Mouse (Mus musculus): Measurements from ENCODE around the gene C1qtnf1. TPM values are rescaled to one million over a fixed set of nuclear protein-coding genes. Genes with fewer than 3 reads are reported as not detected.

Gene C1qtnf1
- polyA plus RNA-seq, 1 experiment from 2014 or later: 6.3 TPM

DNA sequence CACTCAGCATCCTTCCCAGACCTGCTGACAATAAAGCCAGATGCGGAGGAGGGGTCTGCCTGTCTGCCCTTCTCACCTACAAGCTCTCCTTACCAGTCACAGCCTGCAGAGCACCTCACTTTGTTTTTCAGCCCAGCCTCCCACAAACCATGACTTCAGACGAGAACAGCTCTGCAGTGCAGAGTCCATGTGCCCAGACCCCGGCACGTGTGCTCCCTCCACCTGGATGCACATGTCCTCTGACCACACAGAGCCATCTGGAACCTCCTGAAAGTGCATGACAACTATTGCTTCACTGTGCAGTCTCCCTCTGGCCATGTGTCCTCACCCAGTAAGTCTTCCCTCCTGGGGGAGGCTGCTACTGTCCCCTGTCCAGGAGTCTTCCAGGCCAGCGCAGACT, 13.7 kb upstream of the C1qtnf1 start:
- Histone ChIP-seq H3K4me3 (replicated peaks) (no peak overlapping the region), H3K9ac (no peak overlapping the region), H3K36me3 (peaks cover 27% of the 10 kb centered on the region), H3K4me1 (replicated peaks) (peaks cover 43% of the 10 kb centered on the region), H3K9me3 (no peaks in the 10 kb centered on the region), H3K27ac (no peak overlapping the region), H3K4me2 (replicated peaks) (no peak overlapping the region), H3K27me3 (replicated peaks) (no peaks in the 10 kb centered on the region)
- ATAC-seq: no peak
- 86% methylated on average over 5 of the region's 5 CpGs for WGBS

- Histone ChIP-seq H3K9ac (no peak overlapping the region), H3K27ac (peak overlapping the region; percentile 72; the same call in 1 of the 2 replicates), H3K4me3 (replicated peaks) (0 out of 2 replicates have a peak overlapping the region, but pooled peaks have one; percentile 2), H3K27me3 (replicated peaks) (no peaks in the 10 kb centered on the region), H3K4me1 (replicated peaks) (peaks cover 41% of the 10 kb centered on the region), H3K36me3 (peaks cover 27% of the 10 kb centered on the region), H3K9me3 (no peaks in the 10 kb centered on the region), H3K4me2 (replicated peaks) (peak overlapping the region; percentile 65)
- WGBS: 79% methylated on average over 6 of the region's 6 CpGs
- no peak for ATAC-seq
These were observed 12.4 kb upstream of the C1qtnf1 start for GRCm38 (mm10) chr11:118415630-118416029.

DNA sequence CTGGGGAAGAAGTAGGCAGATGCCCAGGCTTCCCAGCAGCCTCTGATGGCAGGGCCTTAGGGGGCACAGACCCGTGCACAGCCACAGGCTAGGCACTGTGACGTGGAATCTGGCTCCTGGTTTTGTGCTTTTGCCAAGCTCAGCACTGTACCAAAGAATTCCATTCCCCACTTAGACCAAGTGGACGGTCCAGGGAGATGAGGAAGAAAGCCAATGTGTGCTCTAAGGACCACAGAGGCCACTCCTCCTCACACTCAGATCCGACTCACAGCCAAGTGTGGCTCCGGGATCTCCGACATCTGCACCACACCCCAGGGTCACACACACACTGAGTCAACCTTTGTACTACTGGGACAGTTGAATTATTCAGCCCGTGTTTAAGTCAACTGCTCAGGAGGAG, 12.0 kb upstream of the C1qtnf1 start:
- ATAC-seq: peak; percentile 37
- Histone ChIP-seq H3K4me3 (replicated peaks) (0 out of 2 replicates have a peak overlapping the region, but pooled peaks have one; percentile 2), H3K27me3 (replicated peaks) (no peaks in the 10 kb centered on the region), H3K9me3 (no peaks in the 10 kb centered on the region), H3K9ac (no peak overlapping the region), H3K4me2 (replicated peaks) (peak overlapping the region; percentile 65), H3K36me3 (peaks cover 24% of the 10 kb centered on the region), H3K4me1 (replicated peaks) (peaks cover 38% of the 10 kb centered on the region), H3K27ac (peak overlapping the region; percentile 72)
- WGBS: 67% methylated on average over 7 of the region's 7 CpGs

- Histone ChIP-seq H3K4me2 (replicated peaks) (peak overlapping the region; percentile 65), H3K9me3 (no peaks in the 10 kb centered on the region), H3K4me1 (replicated peaks) (peaks cover 31% of the 10 kb centered on the region), H3K36me3 (peaks cover 15% of the 10 kb centered on the region; the same call in 1 of the 2 replicates), H3K27me3 (replicated peaks) (no peaks in the 10 kb centered on the region), H3K4me3 (replicated peaks) (peak overlapping the region; percentile 90), H3K9ac (peak overlapping the region; percentile 98; the same call in 1 of the 2 replicates), H3K27ac (no peak overlapping the region; the same call in 1 of the 2 replicates)
- WGBS: 92% methylated on average over 9 of the region's 9 CpGs
- no peak for ATAC-seq
These were observed 10.5 kb upstream of the C1qtnf1 start for GRCm38 (mm10) chr11:118417496-118417895.

DNA sequence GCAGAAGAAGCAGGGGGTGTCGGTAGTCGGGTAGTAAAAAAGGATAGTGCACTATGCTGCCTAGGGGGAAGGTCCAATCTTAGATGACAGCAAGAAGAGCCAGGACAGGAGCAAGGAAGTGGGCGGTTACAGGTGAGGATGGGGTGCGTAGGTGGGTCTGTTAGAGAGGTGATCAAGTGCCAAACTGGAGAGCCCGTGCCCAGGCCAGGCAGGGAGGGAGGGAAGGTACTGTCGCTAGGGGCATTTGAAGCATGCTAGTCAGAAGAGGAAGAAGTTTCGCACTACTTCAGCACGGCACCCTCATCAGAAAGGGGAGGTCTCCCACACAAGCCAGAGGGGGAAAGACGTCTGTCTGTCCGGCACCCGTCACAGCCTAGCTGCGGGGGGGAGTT, 9.6 kb upstream of the C1qtnf1 start:
- Histone ChIP-seq H3K4me2 (replicated peaks) (peak overlapping the region; percentile 65), H3K9ac (peak overlapping the region; percentile 98), H3K4me1 (replicated peaks) (peaks cover 27% of the 10 kb centered on the region), H3K4me3 (replicated peaks) (peak overlapping the region; percentile 90), H3K27me3 (replicated peaks) (no peaks in the 10 kb centered on the region), H3K9me3 (no peaks in the 10 kb centered on the region), H3K36me3 (peaks cover 15% of the 10 kb centered on the region; the same call in 1 of the 2 replicates), H3K27ac (peak overlapping the region; percentile 83)
- WGBS: 4% methylated on average over 12 of the region's 12 CpGs
- ATAC-seq: peak; percentile 26

- Histone ChIP-seq H3K27ac (peak within 1 kb of the TSS; percentile 83), H3K4me1 (replicated peaks) (peaks cover 32% of the 10 kb centered on the region), H3K9me3 (no peaks in the 10 kb centered on the region), H3K36me3 (peaks cover 15% of the 10 kb centered on the region; the same call in 1 of the 2 replicates), H3K9ac (peak within 1 kb of the TSS; percentile 98), H3K4me2 (replicated peaks) (peak within 1 kb of the TSS; percentile 82), H3K27me3 (replicated peaks) (no peaks in the 10 kb centered on the region), H3K4me3 (replicated peaks) (peak within 1 kb of the TSS; percentile 90)
- peak; percentile 92 for ATAC-seq
- WGBS: under 1% methylated on average over 50 of the region's 50 CpGs
These were observed 9.0 kb upstream of the C1qtnf1 start, which contains the start of gene Cant1 for GRCm38 (mm10) chr11:118418834-118419504. Cant1 (minus strand) TSS chr11:118419086.

DNA sequence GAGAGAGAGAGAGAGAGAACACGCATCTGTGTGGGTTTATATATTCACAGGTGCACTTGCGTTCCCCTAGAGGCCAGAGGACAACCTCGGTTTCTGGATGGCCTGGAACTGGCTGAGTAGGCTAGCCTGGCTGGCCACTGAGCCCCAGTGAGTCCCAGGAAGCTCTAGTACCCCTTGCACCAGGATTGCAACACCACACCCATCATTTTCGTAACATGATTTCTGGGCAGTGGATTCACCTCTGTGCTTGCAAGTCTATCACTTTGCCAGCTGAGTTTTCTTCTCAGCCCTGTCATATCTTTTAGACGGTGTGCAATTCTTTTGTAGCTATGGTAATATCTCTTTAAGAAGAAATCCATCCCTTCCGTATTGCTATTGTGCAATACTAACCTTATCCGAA, 7.7 kb upstream of the C1qtnf1 start:
- Histone ChIP-seq H3K4me2 (replicated peaks) (no peak overlapping the region), H3K4me3 (replicated peaks) (no peak overlapping the region), H3K9ac (no peak overlapping the region), H3K4me1 (replicated peaks) (peaks cover 31% of the 10 kb centered on the region), H3K27ac (no peak overlapping the region), H3K36me3 (peaks cover 4% of the 10 kb centered on the region; the same call in 1 of the 2 replicates), H3K9me3 (no peaks in the 10 kb centered on the region), H3K27me3 (replicated peaks) (no peaks in the 10 kb centered on the region)
- WGBS: 73% methylated on average over 7 of the region's 7 CpGs
- ATAC-seq: no peak

DNA sequence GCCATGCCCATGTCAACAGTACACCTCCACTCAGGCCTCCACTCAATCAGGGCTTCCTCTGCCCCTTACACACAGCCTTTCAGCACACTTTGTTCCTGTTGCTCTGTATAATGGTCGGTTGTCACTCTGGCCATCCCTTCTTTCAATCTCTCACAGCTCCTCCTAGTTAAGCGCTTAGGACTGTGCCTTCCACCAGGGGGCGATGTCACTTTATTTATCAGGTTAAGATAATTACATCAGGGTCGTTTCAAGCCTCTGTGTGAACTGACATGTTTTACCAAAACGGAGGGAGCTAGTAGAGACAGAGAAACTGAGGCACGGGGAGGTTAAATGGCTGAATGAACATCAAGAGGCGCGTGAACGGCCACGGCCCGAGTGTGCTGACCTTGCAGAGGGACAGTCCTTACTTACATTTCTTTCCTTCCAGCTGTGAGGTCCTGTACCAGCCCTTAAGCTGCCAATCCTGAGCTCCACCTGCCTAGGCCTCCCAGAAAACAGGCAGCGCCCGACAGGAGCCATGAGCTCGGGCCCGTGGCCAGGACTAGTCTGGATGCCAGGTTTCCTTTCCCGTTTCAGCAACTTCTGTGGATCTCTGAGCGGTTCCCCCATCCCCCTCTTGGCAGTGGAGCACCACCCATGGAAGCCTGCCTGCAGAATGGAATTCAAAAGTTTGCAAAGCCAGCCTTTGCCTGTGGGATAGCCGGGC, 4.6 kb upstream of the C1qtnf1 start:
- 4% methylated on average over 18 of the region's 18 CpGs for WGBS
- no peaks in the 10 kb centered on the region for H3K27me3 ChIP-seq (replicated peaks)
- ATAC-seq: no peak
- H3K9ac ChIP-seq: peak overlapping the region; percentile 26; the same call in 1 of the 2 replicates
- H3K9me3 ChIP-seq: no peaks in the 10 kb centered on the region
- H3K36me3 ChIP-seq: no peaks in the 10 kb centered on the region
- no peak overlapping the region for H3K4me3 ChIP-seq (replicated peaks)
- peak overlapping the region; percentile 29 for H3K27ac ChIP-seq
- H3K4me2 ChIP-seq (replicated peaks): peak overlapping the region; percentile 51
- peaks cover 17% of the 10 kb centered on the region for H3K4me1 ChIP-seq (replicated peaks)

DNA sequence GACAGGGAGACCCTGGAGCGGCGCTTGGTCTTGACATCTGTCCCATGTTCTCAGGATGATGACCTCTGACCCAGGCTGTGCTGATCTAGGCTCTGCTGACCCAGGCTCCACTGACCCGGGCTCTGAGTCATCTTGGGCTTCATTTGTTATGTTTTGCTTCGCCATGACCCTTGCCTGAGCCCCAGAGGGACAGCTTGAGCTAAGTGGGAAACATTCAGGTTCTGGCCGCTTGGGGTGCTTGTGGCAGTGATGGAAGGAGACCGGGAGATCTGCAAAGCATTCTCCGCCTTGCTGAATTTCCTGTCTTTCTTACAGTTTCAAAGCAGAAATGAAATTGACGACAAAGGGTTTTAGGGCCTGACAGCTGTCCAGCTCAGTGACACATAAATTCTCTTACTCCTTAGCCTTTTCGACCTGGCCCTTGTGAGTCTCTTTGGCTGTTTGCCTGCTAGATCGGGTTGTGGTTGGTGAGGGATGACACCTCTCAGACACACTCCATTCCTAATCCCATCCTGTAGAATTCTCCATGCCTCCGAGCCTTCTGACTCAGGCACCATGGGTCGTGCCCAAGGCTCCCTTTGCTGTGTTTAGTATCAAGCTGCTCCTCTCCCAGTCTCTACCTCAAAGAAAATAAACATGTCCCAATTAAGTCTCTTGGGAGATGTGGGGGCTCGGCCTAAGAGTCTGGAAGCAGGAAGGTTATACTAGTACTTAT, 3.2 kb upstream of the C1qtnf1 start:
- 52% methylated on average over 13 of the region's 13 CpGs for WGBS
- H3K27ac ChIP-seq: 0 out of 2 replicates have a peak overlapping the region, but pooled peaks have one; percentile 4

DNA sequence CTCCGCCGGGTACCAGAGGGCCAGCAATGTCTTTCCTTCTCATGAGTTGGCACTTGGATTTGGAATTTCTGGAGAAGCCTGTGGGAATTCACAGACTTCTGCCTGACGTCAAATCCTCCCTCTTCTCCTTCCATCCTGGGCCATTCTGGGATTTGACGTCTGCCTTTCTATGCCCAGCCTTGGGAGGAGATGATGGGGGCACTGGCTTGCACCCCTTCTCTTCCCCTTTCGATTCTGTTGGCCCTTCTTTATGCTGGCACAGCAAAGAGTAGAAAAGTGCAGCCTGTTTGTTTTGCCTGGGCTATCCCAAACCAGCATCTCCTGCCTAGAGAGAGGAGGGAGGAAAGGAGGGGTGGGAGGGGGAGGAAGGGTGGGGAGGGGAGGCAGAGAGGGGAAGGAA, 1.2 kb upstream of the C1qtnf1 start:
- WGBS: 69% methylated on average over 5 of the region's 5 CpGs
- no peaks in the 10 kb centered on the region for H3K9me3 ChIP-seq
- no peak overlapping the region for H3K9ac ChIP-seq
- no peak overlapping the region for H3K27ac ChIP-seq
- H3K4me3 ChIP-seq (replicated peaks): no peak overlapping the region
- no peak for ATAC-seq
- H3K4me1 ChIP-seq (replicated peaks): peaks cover 38% of the 10 kb centered on the region
- H3K4me2 ChIP-seq (replicated peaks): no peak overlapping the region
- no peaks in the 10 kb centered on the region for H3K27me3 ChIP-seq (replicated peaks)
- no peaks in the 10 kb centered on the region for H3K36me3 ChIP-seq

More for the DNA sequence above, 3.2 kb upstream of the C1qtnf1 start:
- Histone ChIP-seq H3K4me3 (replicated peaks) (no peak overlapping the region), H3K4me1 (replicated peaks) (peaks cover 29% of the 10 kb centered on the region), H3K27me3 (replicated peaks) (no peaks in the 10 kb centered on the region), H3K4me2 (replicated peaks) (no peak overlapping the region), H3K36me3 (no peaks in the 10 kb centered on the region), H3K9me3 (no peaks in the 10 kb centered on the region), H3K9ac (no peak overlapping the region)
- no peak for ATAC-seq

- 42% methylated on average over 3 of the region's 3 CpGs for WGBS
- Histone ChIP-seq H3K9me3 (no peaks in the 10 kb centered on the region), H3K4me1 (replicated peaks) (peaks cover 40% of the 10 kb centered on the region), H3K36me3 (no peaks in the 10 kb centered on the region), H3K4me2 (replicated peaks) (0 out of 2 replicates have a peak overlapping the region, but pooled peaks have one; percentile 63), H3K4me3 (replicated peaks) (no peak overlapping the region), H3K27me3 (replicated peaks) (no peaks in the 10 kb centered on the region), H3K9ac (no peak overlapping the region), H3K27ac (peak overlapping the region; percentile 82)
- no peak for ATAC-seq
These were observed 680 bp upstream of the C1qtnf1 start for GRCm38 (mm10) chr11:118427266-118427779.

DNA sequence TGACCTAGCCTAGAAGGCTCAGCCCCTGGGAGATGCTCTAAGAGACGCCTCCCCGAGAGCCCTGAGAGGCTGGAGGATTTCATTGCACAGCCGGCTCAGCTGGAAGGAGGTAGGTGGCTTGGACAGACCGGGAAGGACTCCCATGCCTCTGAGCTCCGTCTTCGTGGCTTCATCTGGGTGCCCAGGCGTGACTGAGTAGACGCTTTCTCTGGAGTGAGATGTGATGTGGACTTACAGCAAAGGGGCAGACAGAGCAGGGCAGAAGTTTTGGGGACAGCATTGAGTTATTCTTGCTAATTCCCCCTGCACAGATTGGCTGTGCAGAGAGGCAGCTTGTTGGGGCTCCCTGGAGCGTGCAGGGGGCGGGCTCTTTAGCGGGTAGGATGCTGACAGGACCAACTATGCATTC, 461 bp downstream of the C1qtnf1 start:
- H3K27me3 ChIP-seq (replicated peaks): no peaks in the 10 kb centered on the region
- 14% methylated on average over 11 of the region's 11 CpGs for WGBS
- ATAC-seq: no peak
- H3K27ac ChIP-seq: peak overlapping the region; percentile 82
- H3K36me3 ChIP-seq: no peaks in the 10 kb centered on the region
- peak overlapping the region; percentile 63 for H3K4me2 ChIP-seq (replicated peaks)
- peak overlapping the region; percentile 38 for H3K4me3 ChIP-seq (replicated peaks)
- H3K9me3 ChIP-seq: no peaks in the 10 kb centered on the region
- peak overlapping the region; percentile 30; the same call in 1 of the 2 replicates for H3K9ac ChIP-seq
- peaks cover 43% of the 10 kb centered on the region for H3K4me1 ChIP-seq (replicated peaks)

Data from intestine, embryonic 15.5 days (tissue).